Mouse (Mus musculus): ENCODE measurements at regions not wholly inside any gene's neighbourhood (a gene's known extent, or its start where the extent isn't known, plus 50 kb on each side); places are given as distances from the start of the nearest gene placed in this dataset.

- TF ChIP-seq CTCF (IDR thresholded peaks at IDR 0.05; ENCODE audit: low read depth) = no peak
- TF ChIP-seq EP300 (IDR thresholded peaks at IDR 0.05; ENCODE audit: low read depth) = no peak
These were observed 2249.4 kb upstream of the Gm7489 start for GRCm38 (mm10) chr15:51635129-51635920.
